Mouse (Mus musculus) stomach, embryonic 16.5 days (tissue): ENCODE data around the gene Naif1. TPM values are rescaled to one million over a fixed set of nuclear protein-coding genes. Genes with fewer than 3 reads are reported as not detected.
A peak's percentile ranks its signal among the peaks of the same experiment; 100 is the strongest.
"Not testable (repeated sequence)": the region's sequence is repeated elsewhere in the genome, so short reads cannot be mapped to it uniquely, and the experiment has no call there.

Experiments used
- ATAC-seq: fragments of 200-750 bp; cut with Nextera tagmentation; 2 replicates; pipeline ENCODE4 v1.8.0; 2017; ENCODE audit warnings: moderate number of reproducible peaks, moderate TSS enrichment; ENCODE audit not compliant: insufficient read depth, low FRiP score
- H3K27ac ChIP-seq: fragments of 300-500 bp; sonication (generic); 2 replicates; pipeline ENCODE4 v1.5.1; 2014; ENCODE audit warnings: low read length
- H3K27me3 ChIP-seq: fragments of 300-500 bp; sonication (generic); 2 replicates; pipeline ENCODE4 v1.6.1; 2014; ENCODE audit warnings: low read length, control low read depth, mixed read lengths; ENCODE audit not compliant: control insufficient read depth, insufficient read depth
- H3K36me3 ChIP-seq: fragments of 300-500 bp; sonication (generic); 2 replicates; pipeline ENCODE4 v1.6.1; 2014; ENCODE audit warnings: low read length; ENCODE audit not compliant: control insufficient read depth, insufficient read depth
- H3K4me1 ChIP-seq: fragments of 300-500 bp; sonication (generic); 2 replicates; pipeline ENCODE4 v1.6.1; 2014; ENCODE audit warnings: low read length, control low read depth, mixed read lengths; ENCODE audit not compliant: control insufficient read depth, insufficient read depth
- H3K4me2 ChIP-seq: fragments of 300-500 bp; sonication (generic); 2 replicates; pipeline ENCODE4 v1.6.1; 2014; ENCODE audit warnings: low read depth, low read length, mixed read lengths
- H3K4me3 ChIP-seq: fragments of 300-500 bp; sonication (generic); replicated peaks from 2 replicates; pipeline ENCODE4 v1.5.1; 2014; ENCODE audit warnings: mild to moderate bottlenecking, low read length
- H3K9ac ChIP-seq: fragments of 300-500 bp; sonication (generic); 2 replicates; pipeline ENCODE4 v1.6.1; 2014; ENCODE audit warnings: low read length
- H3K9me3 ChIP-seq: fragments of 300-500 bp; sonication (generic); replicated peaks from 2 replicates; pipeline ENCODE4 v1.6.1; 2016; ENCODE audit warnings: low read length, control low read depth; ENCODE audit not compliant: control insufficient read depth
- WGBS: fragments of 180-500 bp; shearing (Covaris S2); extraction: QIAGEN DNeasy Blood & Tissue Kit; methylation state at CpG from one replicate; pipeline ENCODE4 v1.1.7; 2014; 5-methylcytosine and 5-hydroxymethylcytosine counted together
- polyA plus RNA-seq: library from polyadenylated mRNA; unstranded; fragments of >200 nt; fragmentation: Nextera tagmentation; extraction: Ambion mirVana; gene quantifications from 2 replicates; pipeline ENCODE4 v1.2.1, GENCODE M21; 2015

The Naif1 gene
- polyA plus RNA-seq, 1 experiment from 2014 or later = 5.1 TPM

DNA sequence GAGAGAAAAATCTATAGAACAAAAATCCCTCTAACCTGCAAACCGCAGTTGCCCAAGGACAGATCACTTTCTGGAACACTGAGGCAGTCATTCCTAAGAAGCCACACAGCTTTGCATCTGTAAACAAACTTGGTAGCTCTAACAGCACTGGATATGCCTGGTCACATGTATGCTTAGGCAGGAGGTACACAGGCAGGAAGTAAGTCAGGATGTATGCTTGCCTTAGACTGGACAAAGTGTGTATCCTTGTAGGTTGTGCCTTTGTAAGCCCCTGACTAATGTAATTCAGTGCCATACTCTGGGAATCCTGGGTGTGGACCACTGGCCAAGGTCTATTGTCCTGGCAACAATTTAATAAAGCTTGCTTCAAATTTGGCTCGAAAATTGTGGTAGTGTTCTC, 13.5 kb downstream of the Naif1 start:
- no peak overlapping the region for H3K9ac ChIP-seq
- no peak overlapping the region for H3K4me3 ChIP-seq
- peaks cover 14% of the 10 kb centered on the region for H3K4me1 ChIP-seq
- no peak overlapping the region for H3K4me2 ChIP-seq
- no peak for ATAC-seq
- no peak overlapping the region for H3K27ac ChIP-seq
- no peaks in the 10 kb centered on the region for H3K27me3 ChIP-seq
- H3K9me3 ChIP-seq = no peaks in the 10 kb centered on the region
- H3K36me3 ChIP-seq = no peaks in the 10 kb centered on the region
- 68% methylated on average over 2 of the region's 2 CpGs for WGBS

DNA sequence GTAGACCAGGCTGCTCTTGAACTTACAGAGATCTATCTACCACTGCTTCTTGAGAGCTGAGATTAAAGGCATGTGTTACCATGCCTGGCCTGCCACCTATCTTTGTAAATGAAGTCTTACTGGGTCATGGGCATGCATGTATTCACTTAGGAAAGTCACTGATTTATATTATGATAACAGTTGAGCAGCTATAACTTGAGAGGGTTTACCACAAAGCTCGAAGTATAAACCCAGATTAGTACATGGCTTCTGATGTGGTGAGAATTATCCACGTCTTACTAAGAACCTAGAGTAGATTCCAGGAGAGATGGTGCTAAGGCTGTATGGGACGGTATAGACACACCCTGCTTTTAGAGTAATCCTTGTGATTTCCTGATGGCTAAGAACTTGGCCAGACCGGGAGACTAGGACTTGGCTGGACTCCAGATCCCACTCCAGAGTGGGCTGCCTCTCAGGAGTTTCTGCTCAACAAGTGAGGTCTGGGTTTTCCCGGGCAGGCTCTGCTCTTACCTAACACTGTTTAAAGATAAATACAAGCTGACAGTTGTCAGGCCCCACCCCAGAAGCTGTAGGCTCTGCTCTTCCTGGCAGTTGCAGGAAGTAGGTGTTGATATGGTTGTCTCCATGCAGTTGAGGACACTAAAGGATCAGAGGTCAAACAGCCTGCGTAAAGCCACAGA, 14.1 kb downstream of the Naif1 start:
- WGBS = 23% methylated on average over 6 of the region's 6 CpGs

DNA sequence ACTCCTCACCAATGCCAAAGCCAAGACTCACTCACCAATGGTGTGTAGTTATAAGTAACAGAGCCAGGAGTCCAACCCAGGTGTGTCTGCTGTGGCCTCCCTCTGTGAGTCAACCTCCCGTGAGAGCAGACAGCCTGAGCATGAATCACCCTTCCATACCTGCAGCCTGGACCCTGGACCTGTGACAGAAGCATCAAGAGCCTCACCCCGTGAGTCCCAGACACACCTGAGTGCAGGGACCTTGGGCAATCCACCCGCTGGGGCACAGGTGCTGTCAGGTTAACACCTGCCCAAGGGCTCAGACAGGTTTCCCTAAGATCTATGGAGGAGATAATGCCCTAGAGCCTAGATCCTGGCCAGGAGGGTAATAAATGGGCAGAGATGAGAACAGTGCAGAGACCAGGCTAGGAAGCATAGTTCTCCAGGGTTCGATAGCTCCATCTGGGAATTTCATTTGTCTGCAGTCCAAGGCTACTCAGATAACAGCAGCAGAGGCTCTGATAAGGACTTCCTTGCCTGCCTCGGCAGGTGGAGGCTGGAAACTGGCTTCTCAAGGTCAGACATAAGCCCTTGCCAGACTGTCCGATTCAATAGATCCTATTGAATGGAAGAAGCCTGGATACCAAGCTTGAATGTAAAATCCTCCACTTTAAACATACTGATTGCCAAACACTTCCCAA, 20.9 kb downstream of the Naif1 start:
- H3K36me3 ChIP-seq = no peaks in the 10 kb centered on the region
- no peak overlapping the region for H3K4me3 ChIP-seq
- no peak overlapping the region for H3K4me2 ChIP-seq
- peak overlapping the region; percentile 82 for H3K27ac ChIP-seq
- 0 out of 2 replicates have a peak, but pooled peaks cover 3% of the 10 kb centered on the region for H3K4me1 ChIP-seq
- no peak overlapping the region for H3K9ac ChIP-seq
- H3K9me3 ChIP-seq = no peaks in the 10 kb centered on the region
- no peaks in the 10 kb centered on the region for H3K27me3 ChIP-seq
- 67% methylated on average over 6 of the region's 6 CpGs for WGBS
- ATAC-seq = peak; percentile 94

More for the DNA sequence above, 14.1 kb downstream of the Naif1 start:
- Histone ChIP-seq H3K4me1 (peaks cover 14% of the 10 kb centered on the region), H3K27me3 (no peaks in the 10 kb centered on the region), H3K4me2 (no peak overlapping the region), H3K36me3 (no peaks in the 10 kb centered on the region), H3K9ac (no peak overlapping the region), H3K27ac (peak overlapping the region; percentile 22), H3K4me3 (no peak overlapping the region), H3K9me3 (no peaks in the 10 kb centered on the region)
- ATAC-seq = peak; percentile 82

DNA sequence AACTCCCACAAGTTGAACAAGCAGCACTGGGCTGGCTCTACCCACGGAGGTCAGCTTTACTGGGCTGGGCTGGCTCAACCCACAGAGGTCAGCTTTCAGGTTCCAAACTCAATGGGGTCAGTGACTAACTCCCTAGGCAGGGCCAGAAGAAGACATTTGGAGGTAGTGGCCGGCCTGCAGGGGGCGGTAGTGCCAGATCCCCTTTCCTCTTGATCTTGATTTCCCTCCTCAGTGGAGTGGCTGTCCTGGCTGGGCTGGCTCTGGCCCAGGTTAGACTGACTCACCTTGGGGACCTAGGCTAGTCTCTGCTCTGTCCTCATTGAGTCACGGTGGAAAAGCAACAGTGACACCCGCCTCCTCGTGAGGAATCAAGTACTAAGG, 21.4 kb downstream of the Naif1 start:
- no peaks in the 10 kb centered on the region for H3K36me3 ChIP-seq

DNA sequence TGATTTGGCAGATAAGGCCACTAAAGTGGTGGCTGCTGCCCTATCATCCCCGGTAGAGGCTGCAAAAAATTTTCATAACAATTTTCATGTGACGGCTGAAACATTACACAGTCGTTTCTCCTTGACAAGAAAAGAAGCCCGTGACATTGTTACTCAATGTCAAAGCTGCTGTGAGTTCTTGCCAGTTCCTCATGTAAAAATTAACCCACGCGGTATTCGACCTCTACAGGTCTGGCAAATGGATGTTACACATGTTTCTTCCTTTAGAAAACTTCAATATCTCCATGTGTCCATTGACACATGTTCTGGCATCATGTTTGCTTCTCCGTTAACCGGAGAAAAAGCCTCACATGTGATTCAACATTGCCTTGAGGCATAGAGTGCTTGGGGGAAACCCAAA, 25.1 kb downstream of the Naif1 start:
- peaks cover 10% of the 10 kb centered on the region; the same call in 1 of the 2 replicates for H3K9me3 ChIP-seq
- not testable (repeated sequence) for H3K36me3 ChIP-seq, H3K4me1 ChIP-seq, H3K9ac ChIP-seq, H3K4me2 ChIP-seq, ATAC-seq, H3K27ac ChIP-seq, H3K27me3 ChIP-seq, H3K4me3 ChIP-seq
- WGBS = 100% methylated on average over 4 of the region's 9 CpGs

More for the DNA sequence above, 21.4 kb downstream of the Naif1 start:
- Histone ChIP-seq H3K9me3 (no peaks in the 10 kb centered on the region), H3K27me3 (no peaks in the 10 kb centered on the region), H3K27ac (peak overlapping the region; percentile 82; the same call in 1 of the 2 replicates), H3K4me3 (no peak overlapping the region), H3K4me1 (0 out of 2 replicates have a peak, but pooled peaks cover 3% of the 10 kb centered on the region), H3K9ac (no peak overlapping the region), H3K4me2 (no peak overlapping the region)
- 79% methylated on average over 6 of the region's 6 CpGs for WGBS
- ATAC-seq = no peak; the same call in 1 of the 2 replicates

DNA sequence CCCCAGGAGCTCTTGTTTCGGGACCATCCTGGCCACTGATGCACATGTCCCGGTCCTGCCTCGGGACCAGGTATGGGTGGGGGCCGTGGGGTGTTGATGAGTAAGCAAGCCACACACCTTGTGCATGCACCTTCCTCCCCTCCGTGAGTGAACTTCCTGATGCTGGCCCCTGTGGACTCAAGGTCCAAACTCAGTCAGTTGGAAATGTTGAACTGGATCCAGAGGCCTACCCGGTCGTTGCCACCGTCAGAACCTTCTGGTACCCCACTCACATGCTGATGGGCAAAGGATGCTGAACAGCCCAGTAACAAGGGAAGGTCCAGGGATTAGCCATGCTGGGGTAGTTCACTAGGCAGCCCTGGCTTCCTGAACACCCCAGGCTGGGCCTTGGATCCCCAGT, 32.1 kb downstream of the Naif1 start:
- WGBS = 93% methylated on average over 8 of the region's 8 CpGs
- no peak overlapping the region for H3K9ac ChIP-seq
- no peaks in the 10 kb centered on the region for H3K4me1 ChIP-seq
- H3K27ac ChIP-seq = no peak overlapping the region
- no peak overlapping the region for H3K4me3 ChIP-seq
- no peak overlapping the region for H3K4me2 ChIP-seq
- H3K27me3 ChIP-seq = no peaks in the 10 kb centered on the region
- H3K9me3 ChIP-seq = peaks cover 10% of the 10 kb centered on the region; the same call in 1 of the 2 replicates
- H3K36me3 ChIP-seq = no peaks in the 10 kb centered on the region
- no peak for ATAC-seq

DNA sequence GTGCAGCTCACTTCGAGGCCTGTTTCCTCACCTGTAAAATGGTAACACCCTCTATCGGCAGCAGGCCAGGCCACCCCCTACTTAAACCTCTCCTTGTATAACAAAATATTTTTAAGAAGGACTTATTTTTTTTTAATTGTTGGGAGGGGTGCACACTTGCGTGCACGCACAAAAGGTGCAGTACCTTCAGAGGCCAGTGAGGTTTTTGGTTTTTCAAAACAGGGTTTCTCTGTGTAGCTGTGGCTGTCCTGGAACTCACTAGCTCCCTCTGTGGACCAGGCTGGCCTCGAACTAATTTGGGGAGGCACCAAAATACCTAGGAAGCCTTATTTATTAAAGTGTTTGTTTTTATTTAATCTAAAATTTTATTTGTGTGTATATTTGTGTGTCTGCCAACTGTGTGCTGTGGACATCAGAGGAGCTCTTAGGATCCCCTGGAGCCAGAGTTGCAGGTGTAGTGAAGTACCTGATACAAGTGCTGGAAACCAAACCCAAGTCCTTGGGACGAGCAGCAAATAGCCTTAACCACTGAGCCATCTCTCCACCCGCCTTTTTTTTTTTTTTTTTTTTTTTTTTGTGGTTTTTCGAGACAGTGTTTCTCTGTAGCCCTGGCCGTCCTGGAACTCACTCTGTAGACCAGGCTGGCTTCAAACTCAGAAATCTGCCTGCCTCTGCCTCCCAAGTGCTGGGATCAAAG, 33.1 kb downstream of the Naif1 start:
- no peak overlapping the region for H3K9ac ChIP-seq
- no peak overlapping the region for H3K4me3 ChIP-seq
- H3K27ac ChIP-seq = no peak overlapping the region
- 76% methylated on average over 9 of the region's 9 CpGs for WGBS
- peaks cover 10% of the 10 kb centered on the region; the same call in 1 of the 2 replicates for H3K9me3 ChIP-seq
- no peaks in the 10 kb centered on the region for H3K4me1 ChIP-seq
- ATAC-seq = no peak
- no peak overlapping the region for H3K4me2 ChIP-seq
- H3K27me3 ChIP-seq = no peaks in the 10 kb centered on the region
- H3K36me3 ChIP-seq = no peaks in the 10 kb centered on the region

DNA sequence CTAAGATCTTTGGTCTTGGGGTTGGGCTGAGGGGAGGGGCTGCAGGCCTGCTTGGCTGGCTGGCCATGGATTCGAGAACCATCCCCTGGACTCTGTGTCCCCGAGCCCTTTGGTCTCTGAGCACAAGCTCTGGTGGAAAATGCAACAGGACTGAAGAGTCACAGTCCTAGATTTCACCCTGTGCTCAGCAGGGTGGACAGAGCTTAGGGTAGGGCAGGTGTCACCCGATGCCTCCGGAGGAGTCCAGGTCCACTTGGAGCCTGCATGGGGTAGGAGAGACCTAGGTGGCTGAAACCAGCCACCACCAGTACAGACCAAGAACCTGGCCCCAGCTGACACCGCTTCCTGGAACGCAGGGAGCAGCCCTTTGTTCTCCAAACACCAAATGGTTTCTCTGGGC, 34.7 kb downstream of the Naif1 start:
- Histone ChIP-seq H3K4me2 (no peak overlapping the region), H3K9ac (peak overlapping the region; percentile 42; the same call in 1 of the 2 replicates), H3K27ac (no peak overlapping the region), H3K4me3 (no peak overlapping the region), H3K9me3 (no peaks in the 10 kb centered on the region), H3K27me3 (no peaks in the 10 kb centered on the region), H3K4me1 (no peaks in the 10 kb centered on the region), H3K36me3 (no peaks in the 10 kb centered on the region)
- 83% methylated on average over 6 of the region's 6 CpGs for WGBS
- no peak for ATAC-seq

DNA sequence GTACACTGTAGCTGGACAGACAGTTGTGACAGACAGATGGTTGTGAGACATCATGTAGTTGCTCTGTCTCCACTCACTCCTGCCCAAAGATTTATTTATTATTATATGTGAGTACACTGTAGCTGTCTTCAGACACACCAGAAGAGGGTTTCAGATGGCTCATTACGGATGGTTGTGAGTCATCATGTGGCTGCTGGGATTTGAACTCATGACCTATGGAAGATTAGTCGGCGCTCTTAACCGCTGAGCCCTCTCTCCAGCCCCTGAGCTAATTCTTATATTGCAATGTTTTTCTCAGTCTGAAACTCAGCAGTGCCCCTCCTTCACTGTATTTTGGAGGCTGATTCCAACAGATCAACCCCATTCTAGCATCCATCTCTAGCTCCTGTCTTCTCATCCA, 35.5 kb downstream of the Naif1 start:
- 0 out of 2 replicates have a peak overlapping the region, but pooled peaks have one; percentile 42 for H3K9ac ChIP-seq
- ATAC-seq = no peak
- no peak overlapping the region for H3K27ac ChIP-seq
- H3K4me3 ChIP-seq = no peak overlapping the region
- no peak overlapping the region for H3K4me2 ChIP-seq
- WGBS = 67% methylated on average over 4 of the region's 4 CpGs
- no peaks in the 10 kb centered on the region for H3K4me1 ChIP-seq
- H3K9me3 ChIP-seq = no peaks in the 10 kb centered on the region
- no peaks in the 10 kb centered on the region for H3K36me3 ChIP-seq
- no peaks in the 10 kb centered on the region for H3K27me3 ChIP-seq
